Mouse (Mus musculus) forebrain, embryonic 10.5 days (tissue): ENCODE results near the gene Trim25. TPM values are rescaled to one million over a fixed set of nuclear protein-coding genes. Genes with fewer than 3 reads are reported as not detected.
A peak's percentile ranks its signal among the peaks of the same experiment; 100 is the strongest.

Experiments
- DNase-seq: peaks from one replicate; pipeline ENCODE4 v3.0.0-alpha.2; 2017; ENCODE audit warnings: low spot score; ENCODE audit errors: extremely low spot score
- H3K27ac ChIP-seq: fragments of 300-500 bp; sonication (generic); 2 replicates; pipeline ENCODE4 v1.5.1; 2016; ENCODE audit warnings: mild to moderate bottlenecking
- H3K27me3 ChIP-seq: fragments of 300-500 bp; sonication (generic); 2 replicates; pipeline ENCODE4 v1.6.1; 2016; ENCODE audit warnings: mild to moderate bottlenecking; ENCODE audit not compliant: poor library complexity, severe bottlenecking
- H3K36me3 ChIP-seq: fragments of 300-500 bp; sonication (generic); replicated peaks from 2 replicates; pipeline ENCODE4 v1.6.1; 2016; ENCODE audit warnings: mild to moderate bottlenecking, moderate library complexity
- H3K4me1 ChIP-seq: fragments of 300-500 bp; sonication (generic); 2 replicates; pipeline ENCODE4 v1.6.1; 2016
- H3K4me3 ChIP-seq: fragments of 300-500 bp; sonication (generic); 2 replicates; pipeline ENCODE4 v1.5.1; 2016; ENCODE audit warnings: mild to moderate bottlenecking, moderate library complexity
- H3K9me3 ChIP-seq: fragments of 300-500 bp; sonication (generic); 2 replicates; pipeline ENCODE4 v1.6.1; 2016; ENCODE audit warnings: mild to moderate bottlenecking, moderate library complexity
- WGBS: fragments of 180-500 bp; shearing (Covaris S2); methylation state at CpG from one replicate; pipeline ENCODE4 v1.1.7; 2016; 5-methylcytosine and 5-hydroxymethylcytosine counted together
- polyA plus RNA-seq: library from polyadenylated mRNA; unstranded; fragments of >200 nt; fragmentation: Nextera tagmentation; extraction: Ambion mirVana; gene quantifications from 2 replicates; pipeline ENCODE4 v1.2.1, GENCODE M21; 2016

The Trim25 gene
- polyA plus RNA-seq, 1 experiment from 2014 or later: 2.5 TPM

GRCm38 (mm10) chr11:89060423-89061089 is 61.4 kb downstream of the Trim25 start:
- Histone ChIP-seq H3K27me3 (no peaks in the 10 kb centered on the region), H3K4me3 (peak overlapping the region; percentile 83), H3K36me3 (peaks cover 19% of the 10 kb centered on the region), H3K4me1 (peaks cover 28% of the 10 kb centered on the region), H3K9me3 (no peaks in the 10 kb centered on the region), H3K27ac (peak overlapping the region; percentile 88)
- under 1% methylated on average over 63 of the region's 63 CpGs for WGBS
- peak; percentile 90 for DNase-seq

DNA sequence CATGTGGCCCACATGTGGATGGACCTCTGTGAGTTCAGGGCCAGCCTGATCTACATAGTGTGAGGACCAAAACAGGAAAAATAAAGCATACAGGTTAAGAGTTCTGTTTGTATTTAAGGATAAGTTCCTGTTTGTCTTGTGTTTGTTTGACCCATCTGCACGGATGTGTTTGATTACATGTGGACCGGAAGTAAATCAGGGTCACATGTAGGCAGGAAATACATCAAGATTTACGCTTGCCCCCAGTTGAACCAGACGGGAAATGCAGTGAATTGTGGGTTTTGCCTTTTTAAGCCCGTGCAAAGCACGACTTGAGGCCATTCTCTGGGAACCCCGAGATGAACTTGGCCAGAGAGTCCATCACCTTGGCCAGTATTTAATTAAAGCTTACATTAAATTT is 62.2 kb downstream of the Trim25 start:
- Histone ChIP-seq H3K36me3 (peaks cover 14% of the 10 kb centered on the region; the same call in 1 of the 2 replicates), H3K9me3 (no peaks in the 10 kb centered on the region), H3K27me3 (no peaks in the 10 kb centered on the region), H3K4me3 (no peak overlapping the region), H3K4me1 (peaks cover 28% of the 10 kb centered on the region), H3K27ac (no peak overlapping the region)
- DNase-seq: no peak
- 84% methylated on average over 7 of the region's 7 CpGs for WGBS

DNA sequence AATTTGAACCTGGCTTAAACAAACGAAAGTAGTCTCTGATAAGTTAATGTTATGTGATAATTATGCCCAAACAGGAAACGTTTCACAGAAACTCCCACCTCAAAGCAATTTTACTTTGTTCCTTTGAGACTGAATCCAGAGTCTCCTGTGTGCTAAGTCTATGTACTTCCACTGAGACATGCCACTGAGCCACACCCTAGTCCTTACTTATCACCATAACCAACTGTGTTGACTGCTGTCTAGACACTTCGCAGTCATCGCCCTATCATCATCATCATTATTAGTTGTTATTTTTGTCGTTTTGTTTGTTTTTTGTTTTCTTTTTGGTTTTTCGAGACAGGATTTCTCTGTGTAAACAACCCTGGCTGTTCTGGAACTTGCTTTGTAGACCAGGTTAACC is 65.1 kb downstream of the Trim25 start:
- no peak for DNase-seq
- WGBS: 87% methylated on average over 6 of the region's 6 CpGs
- Histone ChIP-seq H3K27ac (no peak overlapping the region), H3K4me1 (peaks cover 20% of the 10 kb centered on the region), H3K36me3 (no peaks in the 10 kb centered on the region), H3K9me3 (no peaks in the 10 kb centered on the region), H3K4me3 (no peak overlapping the region), H3K27me3 (no peaks in the 10 kb centered on the region)

DNA sequence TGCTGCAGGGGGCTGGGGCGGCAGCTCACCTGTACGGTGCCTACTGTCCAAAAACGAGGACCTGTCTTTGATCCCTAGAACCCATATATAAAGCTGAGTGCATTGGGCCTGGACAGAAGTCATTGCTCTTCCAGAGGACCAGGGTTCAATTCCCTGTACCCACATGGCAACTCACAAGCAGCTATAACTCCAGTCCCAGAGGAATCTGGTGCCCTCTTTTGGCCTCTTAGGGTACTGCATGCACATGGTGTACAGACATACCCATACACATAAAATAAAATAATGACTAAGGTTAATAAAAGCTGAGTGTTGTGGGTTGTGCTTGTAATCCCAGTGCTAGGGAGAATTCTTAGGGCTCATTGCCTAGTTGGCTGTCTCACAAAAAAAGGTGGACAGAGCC is 66.1 kb downstream of the Trim25 start:
- Histone ChIP-seq H3K27ac (no peak overlapping the region), H3K27me3 (no peaks in the 10 kb centered on the region), H3K4me1 (peaks cover 10% of the 10 kb centered on the region; the same call in 1 of the 2 replicates), H3K4me3 (no peak overlapping the region), H3K9me3 (no peaks in the 10 kb centered on the region), H3K36me3 (no peaks in the 10 kb centered on the region)
- DNase-seq: no peak
- 97% methylated on average over 3 of the region's 3 CpGs for WGBS

GRCm38 (mm10) chr11:89066126-89066525 is 67.0 kb downstream of the Trim25 start:
- no peaks in the 10 kb centered on the region for H3K36me3 ChIP-seq
- no peak overlapping the region for H3K4me3 ChIP-seq
- peaks cover 6% of the 10 kb centered on the region; the same call in 1 of the 2 replicates for H3K4me1 ChIP-seq
- H3K27me3 ChIP-seq: no peaks in the 10 kb centered on the region
- no peak overlapping the region for H3K27ac ChIP-seq
- WGBS: 89% methylated on average over 6 of the region's 6 CpGs
- no peak for DNase-seq
- H3K9me3 ChIP-seq: no peaks in the 10 kb centered on the region

- Histone ChIP-seq H3K4me3 (no peak within 1 kb of the TSS), H3K36me3 (no peaks in the 10 kb centered on the region), H3K9me3 (no peaks in the 10 kb centered on the region), H3K27me3 (no peaks in the 10 kb centered on the region), H3K27ac (no peak within 1 kb of the TSS), H3K4me1 (peaks cover 6% of the 10 kb centered on the region; the same call in 1 of the 2 replicates)
- DNase-seq: no peak
- WGBS: 100% methylated on average over 1 of the region's 1 CpGs
Measured at GRCm38 (mm10) chr11:89066750-89067149, 67.6 kb downstream of the Trim25 start, which contains the start of gene Dgke. Gene Dgke, minus strand, starts transcription at chr11:89066850.

DNA sequence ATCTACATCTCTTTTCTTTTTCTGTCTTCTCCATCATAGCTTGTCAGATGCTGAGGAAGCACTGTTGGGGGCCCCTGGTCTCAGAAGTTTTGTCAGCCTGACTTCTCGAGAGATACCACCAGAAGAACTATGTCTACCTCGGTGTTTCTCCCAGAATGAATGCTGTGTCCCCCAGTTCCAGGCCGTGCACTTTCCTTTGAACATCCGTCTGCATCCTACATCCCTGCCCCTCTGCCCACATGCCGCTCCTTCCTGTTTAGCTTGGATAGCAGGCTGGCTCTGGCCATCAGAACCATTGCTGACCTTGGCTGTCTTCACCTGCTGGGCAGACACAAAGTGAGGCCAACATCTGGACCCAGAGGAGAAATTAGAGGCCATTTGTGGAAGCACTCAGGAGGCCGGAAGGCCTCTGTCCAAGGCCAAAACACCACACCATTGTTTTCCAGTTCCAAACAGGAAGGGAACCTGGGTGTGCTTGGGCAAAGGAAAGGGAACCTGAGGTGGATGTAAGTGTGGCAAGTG is 68.2 kb downstream of the Trim25 start:
- Histone ChIP-seq H3K27ac (no peak overlapping the region), H3K36me3 (no peaks in the 10 kb centered on the region), H3K4me3 (no peak overlapping the region), H3K9me3 (no peaks in the 10 kb centered on the region), H3K4me1 (peaks cover 6% of the 10 kb centered on the region; the same call in 1 of the 2 replicates), H3K27me3 (no peaks in the 10 kb centered on the region)
- WGBS: 69% methylated on average over 6 of the region's 6 CpGs
- no peak for DNase-seq

- 78% methylated on average over 11 of the region's 11 CpGs for WGBS
- Histone ChIP-seq H3K9me3 (no peaks in the 10 kb centered on the region), H3K27ac (no peak overlapping the region), H3K4me1 (peaks cover 6% of the 10 kb centered on the region; the same call in 1 of the 2 replicates), H3K36me3 (no peaks in the 10 kb centered on the region), H3K27me3 (no peaks in the 10 kb centered on the region), H3K4me3 (no peak overlapping the region)
- no peak for DNase-seq
Measured at GRCm38 (mm10) chr11:89067871-89068490, 68.8 kb downstream of the Trim25 start.

- peaks cover 6% of the 10 kb centered on the region; the same call in 1 of the 2 replicates for H3K4me1 ChIP-seq
- no peaks in the 10 kb centered on the region for H3K27me3 ChIP-seq
- no peak overlapping the region for H3K27ac ChIP-seq
- 95% methylated on average over 14 of the region's 14 CpGs for WGBS
- no peak for DNase-seq
- no peaks in the 10 kb centered on the region for H3K9me3 ChIP-seq
- H3K36me3 ChIP-seq: no peaks in the 10 kb centered on the region
- no peak overlapping the region for H3K4me3 ChIP-seq
Measured at GRCm38 (mm10) chr11:89068649-89069048, 69.5 kb downstream of the Trim25 start.

DNA sequence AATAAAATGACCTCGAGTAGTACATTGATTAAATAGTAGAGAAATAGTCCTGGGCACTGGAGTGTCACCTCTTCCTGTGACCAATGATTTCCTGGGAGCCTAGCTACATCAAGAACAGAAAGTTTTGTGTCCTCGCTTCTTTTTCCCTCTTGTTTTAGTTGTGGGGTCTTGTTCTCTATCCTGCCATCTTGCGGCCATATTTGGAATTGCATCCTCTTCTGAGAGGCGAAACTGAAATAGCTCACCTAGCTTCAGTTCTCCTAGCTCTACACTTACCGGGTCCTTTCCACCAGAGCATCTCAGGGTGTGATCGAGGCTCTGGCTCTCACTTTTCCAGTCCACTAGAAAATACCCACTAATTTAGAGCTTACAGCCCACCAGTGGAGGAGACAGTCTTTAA is 70.1 kb downstream of the Trim25 start:
- Histone ChIP-seq H3K4me1 (peaks cover 6% of the 10 kb centered on the region; the same call in 1 of the 2 replicates), H3K4me3 (no peak overlapping the region), H3K27ac (no peak overlapping the region), H3K27me3 (no peaks in the 10 kb centered on the region), H3K9me3 (no peaks in the 10 kb centered on the region), H3K36me3 (no peaks in the 10 kb centered on the region)
- peak; percentile 56 for DNase-seq
- WGBS: 31% methylated on average over 6 of the region's 6 CpGs

Other genes starting within 250 kb of the Trim25 start
- gene Akap1, start 134.8 kb upstream of the Trim25 start, polyA plus RNA-seq: 16.6 and 19.2 TPM in 2 replicates
- gene Scpep1, start 43.9 kb upstream of the Trim25 start, polyA plus RNA-seq: 72.7 and 76.2 TPM in 2 replicates
- gene Elobl, start 32.4 kb upstream of the Trim25 start, polyA plus RNA-seq: not detected in 2 replicates
- gene Coil, start 29.1 kb upstream of the Trim25 start, polyA plus RNA-seq: 29.4 TPM in 2 replicates
- 4.3 and 4.8 TPM in 2 replicates for gene Dgke, start 67.5 kb downstream of the Trim25 start, polyA plus RNA-seq
- gene Gm525, start 74.5 kb downstream of the Trim25 start, polyA plus RNA-seq: not detected in 2 replicates